Mouse (Mus musculus): ENCODE measurements around the gene Mettl8. TPM values are rescaled to one million over a fixed set of nuclear protein-coding genes. Genes with fewer than 3 reads are reported as not detected.

Mettl8 gene
- polyA plus RNA-seq, 1 experiment from 2014 or later: 26.1 TPM

DNA sequence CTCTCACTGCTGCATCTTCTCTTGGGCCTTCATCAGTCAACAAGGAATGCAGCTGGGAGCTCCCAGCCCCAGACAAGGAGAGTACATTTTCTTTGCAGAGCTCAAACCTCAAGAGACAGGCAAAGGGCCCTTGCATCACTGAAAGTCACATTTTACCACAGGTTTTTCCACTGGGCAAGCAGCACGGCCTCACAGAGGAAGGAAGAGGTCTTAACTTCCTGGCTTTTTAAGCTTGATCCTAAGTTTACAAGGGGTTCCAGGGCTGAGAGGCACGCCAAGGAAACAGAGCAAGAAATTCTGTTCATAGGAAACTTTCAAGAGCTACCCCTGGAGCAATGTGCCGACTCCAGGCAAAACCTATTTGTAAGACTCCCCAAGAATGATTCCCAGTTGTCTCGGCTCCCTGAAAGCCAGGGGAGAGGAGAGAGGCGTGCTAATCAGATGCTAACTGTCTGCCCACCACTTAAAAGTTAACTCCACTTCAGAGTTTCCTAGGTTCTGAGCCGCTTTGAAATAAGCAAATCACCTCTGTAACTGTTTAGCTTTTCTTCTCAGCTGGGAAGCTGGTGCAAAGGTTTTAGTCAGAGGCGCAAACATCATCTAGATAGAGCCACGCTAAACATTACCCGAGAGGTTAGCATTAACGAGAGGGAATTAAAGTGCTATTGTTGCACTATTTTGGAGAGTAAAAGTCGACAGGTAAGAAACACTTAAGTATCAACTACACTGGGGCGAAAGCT is 29.6 kb downstream of the Mettl8 start:
- Histone ChIP-seq H3K36me3 (ENCODE audit: control insufficient read depth, insufficient read depth, low read length) (no peaks in the 10 kb centered on the region), H3K27me3 (ENCODE audit: control insufficient read depth, insufficient read depth, low read length) (no peaks in the 10 kb centered on the region), H3K27ac (ENCODE audit: low read depth, low read length) (no peak overlapping the region), H3K9ac (ENCODE audit: low read depth, low read length) (no peak overlapping the region), H3K4me1 (replicated peaks; ENCODE audit: control insufficient read depth, insufficient read depth, low read length) (no peaks in the 10 kb centered on the region), H3K4me2 (replicated peaks; ENCODE audit: low read depth, low read length) (no peak overlapping the region), H3K4me3 (ENCODE audit: low read depth, low read length) (no peak overlapping the region), H3K9me3 (ENCODE audit: control insufficient read depth, low read length) (no peaks in the 10 kb centered on the region)
- ATAC-seq (ENCODE audit: low FRiP score) (no peak), DNase-seq (ENCODE audit: low spot score) (no peak)
- WGBS: 63% methylated on average over 12 of the region's 12 CpGs

GRCm38 (mm10) chr2:71023986-71024385 is 31.4 kb downstream of the Mettl8 start:
- Histone ChIP-seq H3K4me2 (replicated peaks; ENCODE audit: low read depth, low read length) (no peak overlapping the region), H3K9ac (ENCODE audit: low read depth, low read length) (no peak overlapping the region), H3K27me3 (ENCODE audit: control insufficient read depth, insufficient read depth, low read length) (no peaks in the 10 kb centered on the region), H3K4me3 (ENCODE audit: low read depth, low read length) (no peak overlapping the region), H3K4me1 (replicated peaks; ENCODE audit: control insufficient read depth, insufficient read depth, low read length) (no peaks in the 10 kb centered on the region), H3K27ac (ENCODE audit: low read depth, low read length) (no peak overlapping the region), H3K9me3 (ENCODE audit: control insufficient read depth, low read length) (no peaks in the 10 kb centered on the region), H3K36me3 (ENCODE audit: control insufficient read depth, insufficient read depth, low read length) (no peaks in the 10 kb centered on the region)
- ATAC-seq (ENCODE audit: low FRiP score): no peak
- no peak for DNase-seq (ENCODE audit: low spot score)
- WGBS: 94% methylated on average over 6 of the region's 6 CpGs

DNA sequence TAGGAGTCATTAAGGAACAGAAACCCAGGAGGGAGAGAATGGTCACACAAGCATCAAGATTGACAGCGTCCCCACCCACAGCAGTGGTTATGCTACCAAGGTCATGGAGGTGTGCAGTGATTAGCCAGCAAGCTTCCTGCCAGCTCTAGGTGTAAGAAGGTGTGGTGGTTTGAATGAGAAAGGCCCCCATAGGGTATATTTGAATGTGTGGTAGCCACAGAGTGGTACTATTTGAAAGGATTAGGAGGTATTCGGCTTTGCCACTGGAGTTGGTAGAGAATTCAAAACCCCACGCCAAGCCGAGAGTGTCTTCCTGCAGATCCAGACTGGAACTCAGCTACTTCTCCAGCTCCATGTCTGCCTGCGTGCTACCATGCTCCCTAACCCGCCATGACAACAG is 32.4 kb downstream of the Mettl8 start:
- Histone ChIP-seq H3K36me3 (ENCODE audit: control insufficient read depth, insufficient read depth, low read length) (no peaks in the 10 kb centered on the region), H3K27me3 (ENCODE audit: control insufficient read depth, insufficient read depth, low read length) (no peaks in the 10 kb centered on the region)
- WGBS: 93% methylated on average over 6 of the region's 6 CpGs

GRCm38 (mm10) chr2:71020674-71021073 is 34.7 kb downstream of the Mettl8 start:
- Histone ChIP-seq H3K4me2 (replicated peaks; ENCODE audit: low read depth, low read length) (no peak overlapping the region), H3K36me3 (ENCODE audit: control insufficient read depth, insufficient read depth, low read length) (no peaks in the 10 kb centered on the region), H3K4me1 (replicated peaks; ENCODE audit: control insufficient read depth, insufficient read depth, low read length) (no peaks in the 10 kb centered on the region), H3K27me3 (ENCODE audit: control insufficient read depth, insufficient read depth, low read length) (no peaks in the 10 kb centered on the region), H3K27ac (ENCODE audit: low read depth, low read length) (no peak overlapping the region), H3K9me3 (ENCODE audit: control insufficient read depth, low read length) (no peaks in the 10 kb centered on the region), H3K9ac (ENCODE audit: low read depth, low read length) (no peak overlapping the region), H3K4me3 (ENCODE audit: low read depth, low read length) (no peak overlapping the region)
- DNase-seq (ENCODE audit: low spot score): no peak
- WGBS: 92% methylated on average over 8 of the region's 8 CpGs
- ATAC-seq (ENCODE audit: low FRiP score): no peak

More for the DNA sequence above, 32.4 kb downstream of the Mettl8 start:
- no peak for DNase-seq (ENCODE audit: low spot score)
- no peak overlapping the region for H3K9ac ChIP-seq (ENCODE audit: low read depth, low read length)
- ATAC-seq (ENCODE audit: low FRiP score): no peak
- no peak overlapping the region for H3K4me2 ChIP-seq (replicated peaks; ENCODE audit: low read depth, low read length)
- H3K4me3 ChIP-seq (ENCODE audit: low read depth, low read length): no peak overlapping the region
- no peaks in the 10 kb centered on the region for H3K4me1 ChIP-seq (replicated peaks; ENCODE audit: control insufficient read depth, insufficient read depth, low read length)
- no peaks in the 10 kb centered on the region for H3K9me3 ChIP-seq (ENCODE audit: control insufficient read depth, low read length)
- no peak overlapping the region for H3K27ac ChIP-seq (ENCODE audit: low read depth, low read length)

DNA sequence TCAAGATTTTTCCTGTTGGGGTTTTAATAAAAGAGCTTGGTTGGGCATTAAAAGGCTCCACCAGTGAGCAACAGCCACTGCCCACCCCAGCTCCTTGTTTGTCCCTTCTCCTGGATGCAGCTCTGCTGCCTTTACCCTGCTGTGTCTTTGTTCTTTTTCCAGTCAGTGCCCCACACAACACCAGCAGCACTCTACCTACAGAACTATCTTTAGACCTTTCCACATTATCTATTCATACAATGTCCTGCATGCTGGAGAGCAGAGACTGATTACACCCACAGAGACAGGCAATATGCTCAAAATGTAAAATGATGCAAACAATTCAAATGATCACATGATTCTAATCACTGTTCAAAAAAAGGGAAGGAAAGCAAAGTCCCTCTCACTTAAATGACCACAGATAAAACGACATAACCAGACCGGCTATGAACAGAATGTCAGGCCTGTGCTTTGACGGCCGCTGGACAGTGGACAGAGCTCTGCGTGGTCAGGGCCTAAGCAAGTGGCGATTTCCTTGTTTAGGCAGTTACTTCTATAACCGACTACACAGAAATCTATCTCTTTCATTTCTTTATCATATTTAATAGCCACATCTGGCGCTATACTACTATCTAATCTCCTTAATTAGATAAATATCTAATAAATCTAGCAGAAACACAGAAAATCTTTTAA is 35.5 kb downstream of the Mettl8 start:
- no peaks in the 10 kb centered on the region for H3K36me3 ChIP-seq (ENCODE audit: control insufficient read depth, insufficient read depth, low read length)
- H3K4me3 ChIP-seq (ENCODE audit: low read depth, low read length): no peak overlapping the region
- no peak overlapping the region for H3K9ac ChIP-seq (ENCODE audit: low read depth, low read length)
- ATAC-seq (ENCODE audit: low FRiP score) (no peak), DNase-seq (ENCODE audit: low spot score) (no peak)
- 72% methylated on average over 8 of the region's 8 CpGs for WGBS
- H3K27me3 ChIP-seq (ENCODE audit: control insufficient read depth, insufficient read depth, low read length): no peaks in the 10 kb centered on the region
- H3K4me2 ChIP-seq (replicated peaks; ENCODE audit: low read depth, low read length): no peak overlapping the region
- H3K4me1 ChIP-seq (replicated peaks; ENCODE audit: control insufficient read depth, insufficient read depth, low read length): no peaks in the 10 kb centered on the region
- H3K27ac ChIP-seq (ENCODE audit: low read depth, low read length): no peak overlapping the region
- H3K9me3 ChIP-seq (ENCODE audit: control insufficient read depth, low read length): no peaks in the 10 kb centered on the region

- no peak overlapping the region for H3K4me2 ChIP-seq (replicated peaks; ENCODE audit: low read depth, low read length)
- DNase-seq (ENCODE audit: low spot score) (no peak), ATAC-seq (ENCODE audit: low FRiP score) (no peak)
- H3K4me1 ChIP-seq (replicated peaks; ENCODE audit: control insufficient read depth, insufficient read depth, low read length): no peaks in the 10 kb centered on the region
- no peaks in the 10 kb centered on the region for H3K36me3 ChIP-seq (ENCODE audit: control insufficient read depth, insufficient read depth, low read length)
- WGBS: 72% methylated on average over 9 of the region's 9 CpGs
- no peak overlapping the region for H3K4me3 ChIP-seq (ENCODE audit: low read depth, low read length)
- H3K9me3 ChIP-seq (ENCODE audit: control insufficient read depth, low read length): no peaks in the 10 kb centered on the region
- H3K27ac ChIP-seq (ENCODE audit: low read depth, low read length): no peak overlapping the region
- H3K27me3 ChIP-seq (ENCODE audit: control insufficient read depth, insufficient read depth, low read length): no peaks in the 10 kb centered on the region
- no peak overlapping the region for H3K9ac ChIP-seq (ENCODE audit: low read depth, low read length)
Measured at GRCm38 (mm10) chr2:71019277-71019676, 36.1 kb downstream of the Mettl8 start.

GRCm38 (mm10) chr2:71013521-71013920 is 41.9 kb downstream of the Mettl8 start:
- no peak overlapping the region for H3K4me2 ChIP-seq (replicated peaks; ENCODE audit: low read depth, low read length)
- no peak for DNase-seq (ENCODE audit: low spot score)
- no peak for ATAC-seq (ENCODE audit: low FRiP score)
- no peaks in the 10 kb centered on the region for H3K27me3 ChIP-seq (ENCODE audit: control insufficient read depth, insufficient read depth, low read length)
- 92% methylated on average over 7 of the region's 7 CpGs for WGBS
- H3K4me3 ChIP-seq (ENCODE audit: low read depth, low read length): no peak overlapping the region
- no peaks in the 10 kb centered on the region for H3K4me1 ChIP-seq (replicated peaks; ENCODE audit: control insufficient read depth, insufficient read depth, low read length)
- no peaks in the 10 kb centered on the region for H3K9me3 ChIP-seq (ENCODE audit: control insufficient read depth, low read length)
- no peaks in the 10 kb centered on the region for H3K36me3 ChIP-seq (ENCODE audit: control insufficient read depth, insufficient read depth, low read length)
- no peak overlapping the region for H3K9ac ChIP-seq (ENCODE audit: low read depth, low read length)
- no peak overlapping the region for H3K27ac ChIP-seq (ENCODE audit: low read depth, low read length)

GRCm38 (mm10) chr2:71011816-71012215 is 43.6 kb downstream of the Mettl8 start:
- Histone ChIP-seq H3K4me2 (replicated peaks; ENCODE audit: low read depth, low read length) (no peak overlapping the region), H3K27me3 (ENCODE audit: control insufficient read depth, insufficient read depth, low read length) (no peaks in the 10 kb centered on the region), H3K4me3 (ENCODE audit: low read depth, low read length) (no peak overlapping the region), H3K27ac (ENCODE audit: low read depth, low read length) (no peak overlapping the region), H3K4me1 (replicated peaks; ENCODE audit: control insufficient read depth, insufficient read depth, low read length) (no peaks in the 10 kb centered on the region), H3K36me3 (ENCODE audit: control insufficient read depth, insufficient read depth, low read length) (no peaks in the 10 kb centered on the region), H3K9me3 (ENCODE audit: control insufficient read depth, low read length) (no peaks in the 10 kb centered on the region), H3K9ac (ENCODE audit: low read depth, low read length) (no peak overlapping the region)
- DNase-seq (ENCODE audit: low spot score) (no peak), ATAC-seq (ENCODE audit: low FRiP score) (no peak)
- 98% methylated on average over 1 of the region's 1 CpGs for WGBS

DNA sequence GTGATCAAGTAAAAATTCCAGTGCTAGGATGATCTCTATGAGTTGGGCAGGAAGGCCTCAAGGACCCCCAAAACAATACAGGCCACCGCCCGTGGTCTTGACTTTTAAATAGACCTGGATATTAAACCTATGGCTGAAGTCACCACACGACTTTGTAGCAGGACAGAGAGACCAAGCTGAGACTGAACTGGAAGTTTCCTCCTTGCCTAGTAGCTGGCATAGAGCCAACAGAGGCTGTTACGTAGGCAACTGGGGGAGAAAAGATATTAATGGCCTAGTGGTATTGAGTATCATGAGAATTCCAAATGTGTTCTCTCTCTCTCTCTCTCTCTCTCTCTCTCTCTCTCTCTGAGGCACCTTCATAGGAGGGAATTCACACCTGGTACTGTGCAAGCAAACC is 51.0 kb downstream of the Mettl8 start:
- no peak for DNase-seq (ENCODE audit: low spot score)

More for the DNA sequence above, 51.0 kb downstream of the Mettl8 start:
- H3K9me3 ChIP-seq (ENCODE audit: control insufficient read depth, low read length): no peaks in the 10 kb centered on the region
- no peak for ATAC-seq (ENCODE audit: low FRiP score)
- WGBS: 84% methylated on average over 4 of the region's 4 CpGs
- no peak overlapping the region for H3K4me2 ChIP-seq (replicated peaks; ENCODE audit: low read depth, low read length)
- no peak overlapping the region for H3K27ac ChIP-seq (ENCODE audit: low read depth, low read length)
- H3K9ac ChIP-seq (ENCODE audit: low read depth, low read length): no peak overlapping the region
- no peaks in the 10 kb centered on the region for H3K4me1 ChIP-seq (replicated peaks; ENCODE audit: control insufficient read depth, insufficient read depth, low read length)
- H3K27me3 ChIP-seq (ENCODE audit: control insufficient read depth, insufficient read depth, low read length): no peaks in the 10 kb centered on the region
- no peak overlapping the region for H3K4me3 ChIP-seq (ENCODE audit: low read depth, low read length)
- no peaks in the 10 kb centered on the region for H3K36me3 ChIP-seq (ENCODE audit: control insufficient read depth, insufficient read depth, low read length)
